In the genomic region with DNA sequence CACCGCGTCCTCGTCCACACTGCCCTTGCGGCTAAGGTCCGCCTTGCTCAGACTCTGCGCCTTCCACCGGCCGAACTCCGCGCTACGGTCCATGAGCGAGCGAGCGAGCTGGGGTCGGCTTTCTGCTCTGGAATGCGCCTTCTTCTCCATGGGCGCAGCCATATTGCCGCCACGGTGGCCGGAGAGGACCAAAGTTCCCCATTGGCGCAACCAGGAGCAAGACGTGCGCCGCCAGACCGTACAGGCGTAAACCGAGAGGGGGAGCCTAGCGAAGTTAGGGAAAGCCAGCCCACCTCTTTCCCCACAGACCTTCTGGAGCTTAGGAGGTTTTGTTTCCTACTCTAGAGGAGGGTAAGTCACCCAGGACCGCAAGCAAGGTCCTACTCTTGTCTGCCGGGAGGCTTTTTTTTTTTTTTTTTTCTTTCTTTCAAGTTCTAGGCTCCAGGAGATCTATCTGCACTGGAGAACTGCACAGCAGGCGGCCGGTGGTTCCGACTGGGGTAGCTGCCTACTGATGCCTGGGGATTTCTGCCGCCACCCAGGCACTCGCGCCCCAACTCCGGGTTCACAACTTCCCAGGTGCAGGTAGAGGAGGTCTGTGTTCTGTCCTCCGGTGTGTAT, we compare ENCODE assay signal across 7 mouse cellular contexts. TPM values are rescaled to one million over a fixed set of nuclear protein-coding genes. Genes with fewer than 3 reads are reported as not detected.
DNase-seq lines count a peak whose midpoint lies in the region; ATAC-seq lines count a peak whose summit lies in the region.

A gene (minus strand): TSS at position 171 of the 621 bp plus-strand sequence.

- H3K4me2 ChIP-seq in embryonic facial prominence, embryonic 12.5 days (replicated peaks), result peak within 1 kb of the TSS; percentile 61
- peak within 1 kb of the TSS; percentile 49 for H3K4me2 ChIP-seq in limb, embryonic 11.5 days (ENCODE audit: low read depth, severe bottlenecking)
- peak within 1 kb of the TSS; percentile 77 for H3K4me2 ChIP-seq in midbrain, embryonic 14.5 days (ENCODE audit: low read length)

- H3K27ac ChIP-seq in embryonic facial prominence, embryonic 12.5 days, result peak within 1 kb of the TSS; percentile 96
- H3K27ac ChIP-seq in limb, embryonic 11.5 days (replicated peaks; ENCODE audit: low read depth, low read length), result peak within 1 kb of the TSS; percentile 90
- peak within 1 kb of the TSS; percentile 93 for H3K27ac ChIP-seq in midbrain, embryonic 14.5 days (replicated peaks; ENCODE audit: low read depth, low read length)

- no peaks in the 10 kb centered on the region for H3K4me1 ChIP-seq in embryonic facial prominence, embryonic 12.5 days
- H3K4me1 ChIP-seq in limb, embryonic 11.5 days (ENCODE audit: control insufficient read depth, insufficient read depth, low read length), result 0 out of 2 replicates have a peak, but pooled peaks cover 2% of the 10 kb centered on the region
- H3K4me1 ChIP-seq in midbrain, embryonic 14.5 days (ENCODE audit: control insufficient read depth, insufficient read depth, low read length), result 0 out of 2 replicates have a peak, but pooled peaks cover 9% of the 10 kb centered on the region

- peak within 1 kb of the TSS; percentile 75 for H3K9ac ChIP-seq in embryonic facial prominence, embryonic 12.5 days
- peak within 1 kb of the TSS; percentile 96 for H3K9ac ChIP-seq in limb, embryonic 11.5 days (ENCODE audit: low read length)
- H3K9ac ChIP-seq in midbrain, embryonic 14.5 days (replicated peaks; ENCODE audit: low read length), result peak within 1 kb of the TSS; percentile 80

- no peaks in the 10 kb centered on the region for H3K27me3 ChIP-seq in embryonic facial prominence, embryonic 12.5 days
- H3K27me3 ChIP-seq in limb, embryonic 11.5 days (ENCODE audit: control insufficient read depth, insufficient read depth, low read length), result no peaks in the 10 kb centered on the region
- no peaks in the 10 kb centered on the region for H3K27me3 ChIP-seq in midbrain, embryonic 14.5 days (ENCODE audit: control insufficient read depth, insufficient read depth, low read length)

- DNase-seq in adrenal gland, postnatal 25 days, result peak; percentile 98
- peak; percentile 99 for DNase-seq in heart, adult 11 months
- peak; percentile 98 for DNase-seq in kidney, adult 18-20 months
- DNase-seq in limb, embryonic 11.5 days (ENCODE audit: low spot score), result peak; percentile 98
- DNase-seq in midbrain, embryonic 14.5 days, result peak; percentile 98
- DNase-seq in spleen, adult 18-20 months, result peak; percentile 86 to 95

- peak; percentile 95 for ATAC-seq in embryonic facial prominence, embryonic 12.5 days (ENCODE audit: insufficient number of reproducible peaks, insufficient read depth, low FRiP score, low TSS enrichment)
- peak; percentile 96 for ATAC-seq in limb, embryonic 11.5 days (ENCODE audit: insufficient number of reproducible peaks, low FRiP score, low TSS enrichment, low read depth)
- peak; percentile 96 for ATAC-seq in midbrain, embryonic 14.5 days (ENCODE audit: low FRiP score, low TSS enrichment)

- H3K4me3 ChIP-seq in embryonic facial prominence, embryonic 12.5 days, result peak within 1 kb of the TSS; percentile 72
- peak within 1 kb of the TSS; percentile 94 for H3K4me3 ChIP-seq in limb, embryonic 11.5 days (ENCODE audit: low read depth, low read length)
- peak within 1 kb of the TSS; percentile 82 for H3K4me3 ChIP-seq in midbrain, embryonic 14.5 days (replicated peaks; ENCODE audit: low read depth, low read length)

- H3K36me3 ChIP-seq in embryonic facial prominence, embryonic 12.5 days, result peaks cover 22% of the 10 kb centered on the region
- H3K36me3 ChIP-seq in limb, embryonic 11.5 days (ENCODE audit: control insufficient read depth, insufficient read depth, low read length), result peaks cover 4% of the 10 kb centered on the region; the same call in 1 of the 2 replicates
- peaks cover 22% of the 10 kb centered on the region for H3K36me3 ChIP-seq in midbrain, embryonic 14.5 days (ENCODE audit: control insufficient read depth, insufficient read depth, low read length)

- no peaks in the 10 kb centered on the region for H3K9me3 ChIP-seq in embryonic facial prominence, embryonic 12.5 days
- no peaks in the 10 kb centered on the region for H3K9me3 ChIP-seq in limb, embryonic 11.5 days (ENCODE audit: control insufficient read depth, low read length)
- no peaks in the 10 kb centered on the region for H3K9me3 ChIP-seq in midbrain, embryonic 14.5 days (ENCODE audit: control insufficient read depth, low read length)

- WGBS in embryonic facial prominence, embryonic 12.5 days, result under 1% methylated on average over 38 of the region's 38 CpGs
- under 1% methylated on average over 38 of the region's 38 CpGs for WGBS in limb, embryonic 11.5 days
- WGBS in midbrain, embryonic 14.5 days, result under 1% methylated on average over 38 of the region's 38 CpGs

RNA-seq across cellular contexts. Expression of the gene that starts here (rescaled TPM):
- 4.8 and 6.1 TPM in 2 replicates for total RNA-seq in adrenal gland, postnatal 25 days (2021)
- 18.2 and 18.3 TPM in 2 replicates for polyA plus RNA-seq in embryonic facial prominence, embryonic 12.5 days (2016; fragmentation: Nextera tagmentation; extraction: Ambion mirVana)
- polyA plus RNA-seq in limb, embryonic 11.5 days (2014; fragmentation: Nextera tagmentation; extraction: Ambion mirVana), result 20.0 and 22.4 TPM in 2 replicates
- 13.5 and 14.3 TPM in 2 replicates for polyA plus RNA-seq in midbrain, embryonic 14.5 days (2014; fragmentation: Nextera tagmentation; extraction: Ambion mirVana)

Comparison
In these comparisons a context has a peak if more than half of its experiments do, and no peak if none do; other contexts are left out.
1. Peak in every context shown above with its lines: DNase-seq, ATAC-seq, H3K4me3 ChIP-seq and H3K27ac ChIP-seq.